Mouse (Mus musculus) forebrain, postnatal 0 days (tissue): ENCODE results near the gene Crat. TPM values are rescaled to one million over a fixed set of nuclear protein-coding genes. Genes with fewer than 3 reads are reported as not detected.

Experiments used
- ATAC-seq: fragments of 200-750 bp; cut with Nextera tagmentation; 2 replicates; pipeline ENCODE4 v1.8.0; 2017; ENCODE audit warnings: mild to moderate bottlenecking, moderate library complexity
- DNase-seq: peaks from one replicate; pipeline ENCODE4 v3.0.0-alpha.2; 2015
- H3K27ac ChIP-seq: fragments of 300-500 bp; sonication (generic); 2 replicates; pipeline ENCODE4 v1.5.1; 2014; ENCODE audit warnings: low read depth, mild to moderate bottlenecking, antibody characterized with exemption, low read length, moderate library complexity, mixed read lengths
- H3K27me3 ChIP-seq: fragments of 300-500 bp; sonication (generic); 2 replicates; pipeline ENCODE4 v1.6.1; 2014; ENCODE audit warnings: mild to moderate bottlenecking, low read length, mixed read lengths; ENCODE audit not compliant: insufficient read depth
- H3K36me3 ChIP-seq: fragments of 300-500 bp; sonication (generic); 2 replicates; pipeline ENCODE4 v1.6.1; 2014; ENCODE audit warnings: mild to moderate bottlenecking, moderate library complexity; ENCODE audit not compliant: insufficient read depth
- H3K4me1 ChIP-seq: fragments of 300-500 bp; sonication (generic); 2 replicates; pipeline ENCODE4 v1.6.1; 2014; ENCODE audit warnings: antibody characterized with exemption; ENCODE audit not compliant: insufficient read depth
- H3K4me2 ChIP-seq: fragments of 300-500 bp; sonication (generic); 2 replicates; pipeline ENCODE4 v1.6.1; 2014; ENCODE audit warnings: low read depth, mild to moderate bottlenecking, moderate library complexity
- H3K4me3 ChIP-seq: fragments of 300-500 bp; sonication (generic); 2 replicates; pipeline ENCODE4 v1.5.1; 2014; ENCODE audit warnings: low read depth, low read length, mixed read lengths
- H3K9ac ChIP-seq: fragments of 300-500 bp; sonication (generic); 2 replicates; pipeline ENCODE4 v1.6.1; 2014; ENCODE audit warnings: mild to moderate bottlenecking
- H3K9me3 ChIP-seq: fragments of 300-500 bp; sonication (generic); 2 replicates; pipeline ENCODE4 v1.6.1; 2016; ENCODE audit warnings: low read length
- CTCF ChIP-seq: sonication (generic); IDR thresholded peaks from 2 replicates; pipeline ENCODE4 v1.5.1; 2016; ENCODE audit warnings: antibody characterized with exemption, control low read depth, low read depth
- WGBS: fragments of 180-500 bp; shearing (Covaris S2); extraction: QIAGEN DNeasy Blood & Tissue Kit; methylation state at CpG from one replicate; pipeline ENCODE4 v1.1.7; 2014; 5-methylcytosine and 5-hydroxymethylcytosine counted together
- polyA plus RNA-seq: library from polyadenylated mRNA; unstranded; fragments of >200 nt; fragmentation: Nextera tagmentation; extraction: Ambion mirVana; gene quantifications from 2 replicates; pipeline ENCODE4 v1.2.1, GENCODE M21; 2015
- total RNA-seq: library from RNA; depleted of rRNA; stranded (reverse); fragments of >200 nt; gene quantifications from 2 replicates; pipeline ENCODE4 v1.2.3, GENCODE M21; 2014

Crat gene
- total and polyA plus RNA-seq, 2 experiments from 2014 or later, result 24.0 to 33.6 TPM

DNA sequence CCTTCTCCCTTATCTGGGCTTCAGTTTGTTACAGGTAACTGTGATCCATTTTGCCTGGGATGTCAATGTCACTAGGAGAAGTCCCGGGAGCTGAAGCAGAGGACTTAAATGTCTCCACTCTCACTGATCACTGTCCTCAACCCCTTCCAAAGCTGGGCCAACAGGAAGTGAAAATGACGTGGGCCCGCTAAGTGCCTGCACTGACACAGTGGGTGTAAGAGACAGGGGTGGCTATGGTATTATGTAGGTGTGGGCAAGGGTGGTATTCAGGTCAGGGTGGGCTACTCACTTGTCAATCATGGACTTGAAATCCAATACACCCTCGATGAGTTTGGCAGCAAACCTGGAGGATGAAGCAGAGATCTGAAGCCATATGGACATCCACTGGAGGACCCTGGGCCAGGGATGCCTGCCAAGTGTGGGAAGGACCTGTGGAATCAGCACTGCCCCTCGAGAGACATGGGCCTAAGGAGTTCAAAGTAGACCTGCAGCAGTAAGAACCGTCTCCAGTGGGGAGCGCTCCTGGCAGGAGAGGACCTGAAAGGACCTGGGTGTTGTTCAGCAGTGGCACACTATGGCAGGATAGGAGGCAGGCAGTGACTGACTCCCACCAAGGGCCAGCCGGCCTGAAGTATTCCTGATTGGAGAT lies 7.0 kb downstream of the Crat start:
- H3K4me3 ChIP-seq, result no peak overlapping the region
- H3K4me2 ChIP-seq, result no peak overlapping the region
- H3K27ac ChIP-seq, result no peak overlapping the region
- no peaks in the 10 kb centered on the region for H3K9me3 ChIP-seq
- no peaks in the 10 kb centered on the region for H3K27me3 ChIP-seq
- ATAC-seq, result no peak
- DNase-seq, result no peak
- peaks cover 80% of the 10 kb centered on the region for H3K36me3 ChIP-seq
- no peak overlapping the region for H3K9ac ChIP-seq
- no peaks in the 10 kb centered on the region for H3K4me1 ChIP-seq
- TF ChIP-seq CTCF, result no peak
- WGBS, result 88% methylated on average over 8 of the region's 8 CpGs

DNA sequence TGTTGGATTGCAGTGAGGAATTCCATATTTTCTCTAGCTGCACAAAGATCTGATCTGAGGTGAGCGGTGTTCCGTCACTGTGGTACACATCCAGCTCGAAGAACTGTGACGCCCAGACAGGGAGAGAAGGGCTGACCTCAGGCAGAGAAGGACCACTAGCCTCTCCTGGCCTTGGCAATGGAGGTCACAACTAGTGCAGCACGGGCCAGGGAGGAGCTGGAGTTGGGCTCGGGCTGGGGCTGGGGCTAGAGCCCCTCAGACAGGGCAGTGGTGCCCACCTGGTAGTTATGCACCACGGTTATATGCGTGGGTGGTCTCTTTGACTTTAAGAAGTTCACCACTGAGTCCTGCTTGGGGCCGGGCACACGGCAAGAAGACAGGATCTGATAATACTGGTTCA lies 7.8 kb downstream of the Crat start:
- no peak overlapping the region for H3K27ac ChIP-seq
- no peak overlapping the region for H3K9ac ChIP-seq
- no peak for ATAC-seq
- peaks cover 88% of the 10 kb centered on the region for H3K36me3 ChIP-seq
- TF ChIP-seq CTCF, result no peak
- DNase-seq, result no peak
- H3K4me3 ChIP-seq, result no peak overlapping the region
- H3K9me3 ChIP-seq, result no peaks in the 10 kb centered on the region
- WGBS, result 91% methylated on average over 10 of the region's 10 CpGs
- no peaks in the 10 kb centered on the region for H3K4me1 ChIP-seq
- H3K27me3 ChIP-seq, result no peaks in the 10 kb centered on the region
- no peak overlapping the region for H3K4me2 ChIP-seq

GRCm38 (mm10) chr2:30407221-30407620 lies 8.4 kb downstream of the Crat start:
- 84% methylated on average over 2 of the region's 2 CpGs for WGBS
- H3K9ac ChIP-seq, result no peak overlapping the region
- no peaks in the 10 kb centered on the region for H3K4me1 ChIP-seq
- peaks cover 90% of the 10 kb centered on the region for H3K36me3 ChIP-seq
- H3K4me2 ChIP-seq, result no peak overlapping the region
- H3K4me3 ChIP-seq, result no peak overlapping the region
- DNase-seq (no peak), ATAC-seq (no peak)
- H3K27me3 ChIP-seq, result no peaks in the 10 kb centered on the region
- H3K9me3 ChIP-seq, result no peaks in the 10 kb centered on the region
- H3K27ac ChIP-seq, result no peak overlapping the region
- no peak for TF ChIP-seq CTCF

DNA sequence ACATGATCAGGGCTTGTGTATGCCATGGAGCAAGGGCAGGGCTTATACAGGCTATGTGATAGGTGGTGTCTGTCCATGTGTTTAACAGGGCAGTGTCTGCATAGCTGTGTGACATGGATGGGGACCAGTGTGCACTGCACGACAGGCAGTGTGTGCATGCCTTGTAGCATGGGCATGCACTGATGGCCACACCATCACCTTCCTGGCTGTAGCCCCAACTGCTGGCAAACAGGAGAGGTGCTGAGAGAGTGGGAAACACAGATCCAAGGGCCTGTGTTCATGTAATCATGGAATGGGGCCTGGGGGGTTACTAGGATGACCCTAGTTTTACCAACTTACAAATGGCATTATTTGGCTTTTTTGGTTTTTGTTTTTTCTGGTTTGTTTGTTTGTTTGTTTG lies 11.7 kb downstream of the Crat start:
- no peak for TF ChIP-seq CTCF
- no peak overlapping the region for H3K27ac ChIP-seq
- H3K4me2 ChIP-seq, result no peak overlapping the region
- peaks cover 89% of the 10 kb centered on the region for H3K36me3 ChIP-seq
- no peak overlapping the region for H3K4me3 ChIP-seq
- WGBS, result 75% methylated on average over 1 of the region's 1 CpGs
- no peak for DNase-seq
- no peaks in the 10 kb centered on the region for H3K9me3 ChIP-seq
- no peaks in the 10 kb centered on the region for H3K27me3 ChIP-seq
- H3K9ac ChIP-seq, result no peak overlapping the region
- no peak for ATAC-seq
- no peaks in the 10 kb centered on the region for H3K4me1 ChIP-seq

- TF ChIP-seq CTCF, result no peak
- Histone ChIP-seq H3K27me3 (no peaks in the 10 kb centered on the region), H3K9ac (no peak overlapping the region), H3K9me3 (no peaks in the 10 kb centered on the region), H3K27ac (no peak overlapping the region), H3K4me1 (no peaks in the 10 kb centered on the region), H3K4me3 (no peak overlapping the region), H3K4me2 (no peak overlapping the region), H3K36me3 (peaks cover 87% of the 10 kb centered on the region)
- ATAC-seq, result no peak
- 68% methylated on average over 2 of the region's 2 CpGs for WGBS
- DNase-seq, result no peak
Observed at GRCm38 (mm10) chr2:30402843-30403242, 12.8 kb downstream of the Crat start.

- Histone ChIP-seq H3K4me2 (no peak overlapping the region), H3K27ac (no peak overlapping the region), H3K27me3 (no peaks in the 10 kb centered on the region), H3K4me3 (no peak overlapping the region), H3K9me3 (no peaks in the 10 kb centered on the region), H3K36me3 (peaks cover 87% of the 10 kb centered on the region), H3K4me1 (no peaks in the 10 kb centered on the region), H3K9ac (no peak overlapping the region)
- WGBS, result 90% methylated on average over 9 of the region's 9 CpGs
- TF ChIP-seq CTCF, result no peak
- DNase-seq (no peak), ATAC-seq (no peak)
Observed at GRCm38 (mm10) chr2:30402351-30402826, 13.2 kb downstream of the Crat start.

DNA sequence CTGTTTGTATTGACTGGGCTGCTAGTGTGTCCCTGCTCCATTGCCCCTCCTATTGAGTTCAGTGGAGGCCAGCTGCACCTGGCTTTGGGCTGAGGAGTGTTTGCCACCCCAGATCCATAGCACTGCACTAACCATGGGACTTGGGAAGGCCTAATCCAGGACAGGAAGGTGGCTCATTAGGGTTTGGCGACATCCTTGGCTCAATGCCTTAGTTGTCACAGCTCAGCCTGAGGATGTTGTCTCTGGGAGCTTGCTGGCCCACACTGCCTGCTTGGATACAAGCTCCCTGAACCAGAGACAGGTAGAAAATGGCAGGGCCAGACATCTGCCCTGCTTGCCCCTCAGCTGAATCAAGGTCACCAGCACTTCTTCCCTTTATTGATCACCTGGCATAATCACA lies 14.0 kb downstream of the Crat start:
- no peak overlapping the region for H3K4me2 ChIP-seq
- H3K9me3 ChIP-seq, result no peaks in the 10 kb centered on the region
- no peak overlapping the region for H3K27ac ChIP-seq
- H3K27me3 ChIP-seq, result no peaks in the 10 kb centered on the region
- no peak overlapping the region for H3K9ac ChIP-seq
- ATAC-seq (no peak), DNase-seq (no peak)
- no peak overlapping the region for H3K4me3 ChIP-seq
- peaks cover 89% of the 10 kb centered on the region for H3K36me3 ChIP-seq
- WGBS, result 77% methylated on average over 1 of the region's 1 CpGs
- H3K4me1 ChIP-seq, result no peaks in the 10 kb centered on the region
- TF ChIP-seq CTCF, result no peak
